Mouse (Mus musculus) CH12F3 (cell line): ENCODE measurements around the gene Paqr9.

Source experiments
- in situ Hi-C: fragments of 300-500 bp; cut with MboI; formaldehyde crosslinking; loops from 2 replicates; pipeline ENCODE4 v1.14.3; 2020; ENCODE audit warnings: low sequenced_read_pairs

Gene Paqr9

DNA sequence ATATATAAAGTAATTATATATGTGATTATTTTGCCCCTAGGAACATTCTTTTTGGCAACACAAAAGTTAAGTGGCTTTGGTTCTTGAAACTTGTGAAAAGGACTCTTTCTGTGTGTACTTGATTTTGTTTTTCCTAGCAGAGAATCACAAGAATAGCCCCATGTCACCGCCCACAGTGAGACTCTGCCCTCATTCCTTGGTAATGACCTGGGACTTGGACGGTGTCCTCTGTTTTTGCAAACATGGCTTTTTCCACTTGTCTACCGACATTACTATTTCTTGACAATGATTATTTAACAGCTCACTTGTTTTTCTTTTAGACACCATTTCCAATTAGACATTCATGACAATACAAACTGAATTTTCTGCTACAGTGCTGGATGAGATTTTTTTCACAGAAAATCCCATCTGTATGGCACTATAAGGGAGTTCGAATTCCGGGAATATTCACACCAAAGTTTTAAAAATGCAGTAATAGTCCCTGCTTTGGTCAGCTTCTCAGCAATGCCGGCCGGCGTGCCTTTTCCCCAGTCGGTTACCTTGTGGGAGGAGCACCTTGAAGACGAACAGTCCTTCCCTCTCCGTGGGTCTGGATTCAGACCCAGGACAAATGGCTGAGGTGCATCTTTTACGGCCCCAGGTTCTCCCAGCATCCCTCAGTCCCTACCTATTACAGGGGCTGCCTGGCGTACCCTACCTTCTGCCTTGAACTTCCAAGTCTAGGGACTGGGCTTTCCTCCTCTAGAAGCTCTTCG lies 55.6 kb downstream of the Paqr9 start:
- in situ Hi-C loops: no loop called here

DNA sequence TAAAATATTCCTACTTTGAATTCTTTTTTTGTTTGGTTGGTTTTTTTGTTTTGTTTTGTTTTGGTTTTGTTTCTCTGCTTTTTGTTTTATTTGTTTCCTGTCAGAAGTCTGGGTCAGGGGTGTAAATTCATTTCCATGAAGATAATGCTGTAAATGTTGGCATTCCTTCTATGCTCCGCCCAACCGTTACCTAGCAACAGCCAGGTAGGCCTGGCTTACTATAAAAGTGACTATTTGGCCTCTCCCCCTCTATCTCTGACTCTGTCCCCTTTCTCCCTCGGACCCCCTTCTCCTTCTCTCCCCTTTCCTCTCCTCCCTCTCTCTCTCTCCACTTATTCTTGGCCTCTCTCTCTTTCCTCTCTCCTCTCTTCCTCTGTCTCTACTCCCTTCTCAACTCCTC lies 56.5 kb downstream of the Paqr9 start:
- in situ Hi-C loops: no loop called here
